Mouse (Mus musculus): ENCODE data around the gene Ghrh.

The Ghrh gene

GRCm38 (mm10) chr2:157349121-157349778 lies 1.9 kb upstream of the Ghrh start:
- DNase-seq (ENCODE audit: extremely low spot score, low spot score), result no peak

- DNase-seq (ENCODE audit: extremely low spot score, low spot score), result no peak
These were observed 4.0 kb downstream of the Ghrh start for GRCm38 (mm10) chr2:157343337-157343736.

GRCm38 (mm10) chr2:157342328-157342926 lies 4.9 kb downstream of the Ghrh start:
- DNase-seq (ENCODE audit: extremely low spot score, low spot score), result no peak

GRCm38 (mm10) chr2:157341554-157342270 lies 5.6 kb downstream of the Ghrh start:
- peak; percentile 90 for DNase-seq (ENCODE audit: extremely low spot score, low spot score)

GRCm38 (mm10) chr2:157340221-157340741 lies 7.0 kb downstream of the Ghrh start:
- DNase-seq (ENCODE audit: extremely low spot score, low spot score), result no peak

- DNase-seq (ENCODE audit: extremely low spot score, low spot score), result no peak
These were observed 7.8 kb downstream of the Ghrh start for GRCm38 (mm10) chr2:157339532-157339931.

GRCm38 (mm10) chr2:157338663-157339062 lies 8.6 kb downstream of the Ghrh start:
- DNase-seq (ENCODE audit: extremely low spot score, low spot score), result peak; percentile 81

- no peak for DNase-seq (ENCODE audit: extremely low spot score, low spot score)
These were observed 15.2 kb downstream of the Ghrh start for GRCm38 (mm10) chr2:157332059-157332458.

GRCm38 (mm10) chr2:157328570-157328969 lies 18.7 kb downstream of the Ghrh start:
- peak; percentile 30 for DNase-seq (ENCODE audit: extremely low spot score, low spot score)

- DNase-seq (ENCODE audit: extremely low spot score, low spot score), result no peak
These were observed 19.2 kb downstream of the Ghrh start for GRCm38 (mm10) chr2:157328106-157328505.

- DNase-seq (ENCODE audit: extremely low spot score, low spot score), result no peak
These were observed 22.1 kb downstream of the Ghrh start for GRCm38 (mm10) chr2:157325238-157325637.

GRCm38 (mm10) chr2:157322029-157322766 lies 25.1 kb downstream of the Ghrh start:
- DNase-seq (ENCODE audit: extremely low spot score, low spot score), result no peak

- no peak for DNase-seq (ENCODE audit: extremely low spot score, low spot score)
These were observed 26.4 kb downstream of the Ghrh start for GRCm38 (mm10) chr2:157320886-157321285.

GRCm38 (mm10) chr2:157320135-157320534 lies 27.2 kb downstream of the Ghrh start:
- no peak for DNase-seq (ENCODE audit: extremely low spot score, low spot score)

- no peak for DNase-seq (ENCODE audit: extremely low spot score, low spot score)
These were observed 30.1 kb downstream of the Ghrh start for GRCm38 (mm10) chr2:157317220-157317619.

GRCm38 (mm10) chr2:157316358-157316933 lies 30.9 kb downstream of the Ghrh start:
- no peak for DNase-seq (ENCODE audit: extremely low spot score, low spot score)

- no peak for DNase-seq (ENCODE audit: extremely low spot score, low spot score)
These were observed 31.8 kb downstream of the Ghrh start for GRCm38 (mm10) chr2:157315486-157315885.

- no peak for DNase-seq (ENCODE audit: extremely low spot score, low spot score)
These were observed 33.0 kb downstream of the Ghrh start for GRCm38 (mm10) chr2:157314310-157314709.

GRCm38 (mm10) chr2:157313718-157314117 lies 33.6 kb downstream of the Ghrh start:
- DNase-seq (ENCODE audit: extremely low spot score, low spot score), result no peak

- no peak for DNase-seq (ENCODE audit: extremely low spot score, low spot score)
These were observed 36.2 kb downstream of the Ghrh start for GRCm38 (mm10) chr2:157310963-157311637.

GRCm38 (mm10) chr2:157309611-157310010 lies 37.7 kb downstream of the Ghrh start:
- no peak for DNase-seq (ENCODE audit: extremely low spot score, low spot score)

Data from neural tube, embryonic 10.5 days (tissue).